Mouse (Mus musculus) colon, adult 2 months (tissue): ENCODE measurements around the gene Fbxo7. TPM values are rescaled to one million over a fixed set of nuclear protein-coding genes. Genes with fewer than 3 reads are reported as not detected.

Source experiments
- polyA plus RNA-seq: library from polyadenylated mRNA; depleted of rRNA; stranded (reverse); fragments of >200 nt; gene quantifications from 2 replicates; pipeline ENCODE4 v1.2.3, GENCODE M21; 2012; rRNA removed

The Fbxo7 gene
- polyA plus RNA-seq = 12.9 and 16.2 TPM in 2 replicates

DNA sequence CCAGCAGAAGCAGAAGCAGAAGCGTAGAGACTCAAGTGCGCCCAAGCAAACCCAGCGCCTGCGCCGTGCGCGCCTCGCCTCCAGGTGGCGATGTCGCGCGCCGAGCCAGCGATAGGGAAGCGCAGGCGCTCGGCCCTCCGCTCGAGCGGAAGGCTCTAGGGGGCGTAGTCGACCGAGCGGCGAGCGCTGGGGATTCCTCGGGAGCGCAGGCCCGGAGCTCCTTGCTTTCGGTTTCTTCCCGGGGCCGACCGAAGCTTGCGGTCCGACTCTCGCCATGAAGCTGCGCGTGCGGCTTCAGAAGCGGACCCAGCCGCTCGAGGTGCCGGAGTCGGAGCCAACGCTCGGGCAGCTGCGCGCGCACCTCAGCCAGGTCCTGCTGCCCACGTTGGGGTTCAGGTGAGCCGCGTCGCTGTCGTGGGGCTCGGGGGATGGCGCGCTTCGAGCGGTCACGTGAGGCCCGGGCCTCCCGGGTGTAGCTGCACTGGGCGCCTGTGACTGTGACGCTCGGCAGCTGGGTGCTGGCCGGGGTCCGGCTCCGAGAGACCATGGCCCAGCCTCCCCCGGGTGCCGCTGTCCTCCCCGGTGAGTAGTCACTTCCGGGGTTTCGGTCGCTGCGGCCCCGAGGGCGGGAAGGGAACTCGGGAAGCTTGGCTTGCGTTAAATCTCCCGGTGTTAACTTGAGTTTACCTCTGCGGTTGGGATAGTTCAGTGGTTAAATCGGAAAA is at the start of gene Fbxo7:
Gene Fbxo7, plus strand, starts transcription at position 224 of the 725 bp plus-strand sequence.

DNA sequence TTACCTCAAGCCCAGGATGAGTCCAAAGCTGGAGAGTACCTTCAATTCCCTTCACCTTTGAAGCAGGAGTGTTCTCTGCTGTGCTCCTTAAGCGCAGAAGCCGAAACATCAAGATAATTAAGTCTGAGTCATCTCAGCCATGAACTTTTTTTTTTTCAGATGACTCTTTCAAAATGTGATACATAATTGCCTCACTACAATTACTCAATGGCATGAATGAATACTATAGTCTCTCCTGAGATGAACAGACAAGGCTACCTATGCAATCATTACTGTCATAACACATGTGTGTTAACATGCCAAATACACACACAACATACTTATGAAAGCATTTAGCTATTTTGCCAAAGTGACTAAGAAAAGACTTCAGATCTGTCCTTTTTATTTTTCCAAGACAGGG is 10.0 kb upstream of the Fbxo7 start, which contains the start of gene Bpifc:
Gene Bpifc, minus strand, starts transcription at position 115 of the 400 bp plus-strand sequence.

Other genes starting within 250 kb of the Fbxo7 start
- 4.6 and 6.0 TPM in 2 replicates for gene Pwp1, start 192.5 kb upstream of the Fbxo7 start, polyA plus RNA-seq
- 20.5 and 23.2 TPM in 2 replicates for gene Prdm4, start 104.8 kb upstream of the Fbxo7 start, polyA plus RNA-seq
- 0.08 and 0.15 TPM in 2 replicates for gene Ascl4, start 94.3 kb upstream of the Fbxo7 start, polyA plus RNA-seq
- gene Rtcb, start 64.1 kb upstream of the Fbxo7 start, polyA plus RNA-seq = 39.1 and 40.5 TPM in 2 replicates
- gene Bpifc, start 10.1 kb upstream of the Fbxo7 start, polyA plus RNA-seq = not detected in 2 replicates